Mouse (Mus musculus): ENCODE measurements around the gene Rbpjl. TPM values are rescaled to one million over a fixed set of nuclear protein-coding genes. Genes with fewer than 3 reads are reported as not detected.

Gene Rbpjl
- total RNA-seq, 2 experiments from 2014 or later: not detected

DNA sequence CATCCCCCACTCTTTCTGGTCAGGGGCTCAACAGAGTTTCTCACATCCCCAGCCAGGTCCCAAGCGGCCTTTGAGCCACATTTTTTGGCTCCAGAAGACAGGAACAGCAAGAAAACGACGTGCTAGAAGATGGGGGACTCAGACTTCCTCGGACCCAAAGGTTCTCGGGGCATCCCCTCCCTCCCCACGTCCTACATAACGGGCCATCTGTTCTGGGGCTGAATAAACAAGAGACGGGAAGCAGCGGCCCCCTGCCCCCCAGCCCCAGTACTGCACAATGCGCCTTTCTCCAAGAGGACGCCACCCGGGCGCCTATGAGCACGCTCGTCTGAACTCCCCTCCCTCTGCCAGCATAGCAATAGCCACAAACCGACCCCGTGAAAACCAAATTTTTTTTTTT is 13.9 kb upstream of the Rbpjl start, which contains the start of gene Slpi:
Slpi (minus strand) TSS at position 76 of the 400 bp plus-strand sequence.
- DNase-seq: no peak
- intact Hi-C loops (cut with DNase I): loop anchor here (5.0 kb wide), 1 partner anchor 287 kb away; no protein-coding TSS in a partner anchor

DNA sequence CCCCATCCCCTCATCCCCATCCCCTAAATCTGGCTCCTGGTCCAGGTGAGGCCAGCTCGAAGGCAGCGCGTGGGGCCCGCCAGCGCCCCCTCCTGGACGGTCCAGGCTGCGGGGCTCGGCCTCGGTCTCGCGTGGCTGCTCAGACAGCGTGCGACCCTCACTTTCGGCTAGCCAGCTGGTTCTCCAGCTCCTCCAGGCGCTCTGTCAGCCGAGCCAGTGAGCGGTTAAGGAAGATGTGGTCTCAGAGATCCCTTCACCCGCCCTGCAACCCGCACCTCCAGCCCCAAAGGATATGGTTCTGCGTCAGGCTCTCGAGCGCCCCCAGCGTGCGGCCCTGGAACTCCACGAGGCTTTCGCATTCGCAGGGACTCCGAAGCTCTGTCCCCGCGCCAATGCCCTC is 13.4 kb upstream of the Rbpjl start:
- intact Hi-C loops (cut with DNase I): loop anchor here (5.0 kb wide), 1 partner anchor 287 kb away; no protein-coding TSS in a partner anchor
- DNase-seq: peak; percentile 84 to 91

DNA sequence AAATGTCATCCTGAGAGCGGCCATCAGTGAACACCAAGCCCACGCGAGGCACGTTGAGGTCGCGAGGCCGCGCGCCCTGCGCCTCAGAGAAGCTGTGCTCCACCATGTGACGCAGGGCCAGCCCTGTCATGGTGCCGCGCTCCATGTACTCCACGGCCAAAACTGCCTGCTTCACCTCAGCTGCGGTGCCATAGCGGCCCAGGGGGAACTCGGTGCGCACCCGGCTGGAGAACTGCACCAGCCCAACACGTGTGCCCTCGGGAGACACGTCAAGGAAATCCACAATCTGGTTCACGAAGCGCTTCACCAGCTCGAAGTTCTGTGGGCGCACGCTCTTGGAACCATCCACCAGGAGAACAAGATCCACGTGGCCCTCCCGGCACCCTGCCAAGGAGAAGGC is 9.8 kb upstream of the Rbpjl start:
- intact Hi-C loops (cut with DNase I): no loop called here
- DNase-seq: no peak

- DNase-seq: no peak
Observed at GRCm38 (mm10) chr2:164396076-164396475, 6.9 kb upstream of the Rbpjl start.

DNA sequence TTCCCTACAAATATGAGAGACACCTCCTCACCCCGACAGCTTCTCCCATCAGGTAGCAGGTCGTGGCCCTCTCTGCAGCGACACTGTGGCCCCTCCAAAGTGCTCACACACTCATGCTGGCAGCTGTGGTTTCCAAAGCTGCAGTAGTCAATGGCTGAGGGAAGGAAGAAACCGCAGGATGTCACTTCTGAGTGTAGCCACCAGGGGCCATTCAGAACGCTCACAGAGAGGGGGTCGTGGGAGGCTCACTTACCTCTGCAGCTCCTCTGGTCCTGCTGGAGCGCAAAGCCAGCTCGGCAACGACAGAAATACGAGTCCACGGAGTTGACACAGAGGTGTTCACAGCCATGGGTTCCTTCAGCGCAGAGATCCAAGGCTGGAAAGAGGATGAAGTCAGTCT is 6.0 kb upstream of the Rbpjl start:
- intact Hi-C loops (cut with DNase I): no loop called here
- no peak for DNase-seq

More at GRCm38 (mm10) chr2:164396076-164396475, 6.9 kb upstream of the Rbpjl start:
- intact Hi-C loops (cut with DNase I): no loop called here

DNA sequence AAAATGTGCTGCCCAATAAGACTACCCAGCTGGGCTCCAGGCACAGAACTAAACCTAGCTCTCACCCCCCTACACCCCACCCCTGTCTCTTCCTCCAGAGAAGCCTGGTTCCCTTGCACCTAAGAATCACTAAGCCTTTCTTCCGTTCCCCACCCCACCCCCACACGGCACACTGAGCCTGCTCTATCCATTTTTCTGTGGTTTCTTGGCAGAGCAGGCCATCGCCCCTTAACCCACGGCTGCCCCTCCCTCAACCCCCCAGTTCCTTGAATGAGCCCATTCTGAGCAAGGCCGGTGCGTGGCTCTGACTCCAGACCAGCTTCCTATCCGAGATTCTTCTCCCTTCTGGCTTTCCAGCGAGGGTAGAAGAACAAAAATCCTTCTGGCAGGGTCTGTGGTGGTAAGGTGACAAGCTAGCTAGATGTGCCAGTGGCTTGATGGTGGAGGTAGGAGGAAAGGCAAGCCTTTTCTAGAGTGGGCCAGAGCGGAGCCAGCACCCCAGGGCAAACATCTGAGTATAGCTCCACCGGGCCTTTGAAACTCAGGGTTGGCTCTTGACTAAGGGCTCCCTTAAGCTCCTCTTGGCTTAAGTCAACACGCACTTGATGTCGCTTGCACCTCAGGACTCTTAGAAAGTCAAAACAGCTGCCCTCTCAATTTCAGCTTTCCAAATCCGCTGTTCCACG is 598 bp downstream of the Rbpjl start:
- intact Hi-C loops (cut with DNase I): loop anchor here (10.0 kb wide), 1 partner anchor 269 kb away; no protein-coding TSS in a partner anchor
- no peak for DNase-seq

DNA sequence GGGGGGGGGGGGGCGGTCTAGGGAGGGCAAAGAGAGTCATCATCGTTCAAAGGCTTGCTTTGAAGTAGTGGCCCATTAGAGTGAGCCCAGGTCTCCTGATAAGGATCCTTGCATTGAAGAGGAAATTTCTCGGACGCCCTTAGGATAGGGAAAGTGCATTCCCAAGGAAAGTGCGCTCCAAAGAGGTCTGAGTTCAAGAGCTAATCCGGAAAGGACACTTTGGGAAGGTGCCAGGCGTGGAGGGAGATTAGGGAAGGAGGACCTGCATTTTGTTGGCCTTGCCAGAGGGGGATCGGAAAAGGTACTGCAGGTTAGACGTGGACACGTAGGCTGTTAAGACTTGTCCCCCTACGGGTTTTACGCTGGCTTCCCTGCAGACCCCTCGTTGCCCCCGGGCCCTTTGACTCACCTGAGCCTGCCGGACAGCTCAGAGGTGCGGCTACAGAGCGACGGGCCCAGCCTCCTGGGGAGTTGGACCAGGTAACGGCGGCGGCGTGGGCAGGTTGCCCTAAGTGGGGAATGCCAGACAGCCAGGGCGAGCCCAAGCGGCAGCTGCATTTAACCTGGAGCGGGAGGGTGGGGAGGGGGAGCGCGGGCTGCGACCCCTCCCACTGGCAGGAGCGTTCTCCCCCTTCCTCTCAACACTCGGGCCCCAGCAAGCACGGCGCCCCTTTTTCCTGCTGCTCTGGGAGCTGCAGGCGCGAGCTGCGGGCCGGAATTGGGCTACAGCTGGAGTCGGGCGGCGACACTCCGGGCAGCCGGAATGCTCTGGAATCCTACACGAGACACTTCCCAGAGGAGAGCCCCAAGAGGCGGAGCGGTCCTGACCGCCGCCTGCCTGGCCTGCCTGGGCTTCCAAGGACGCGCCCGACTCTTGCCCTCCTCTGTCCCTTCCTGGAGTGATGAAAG is 1.4 kb downstream of the Rbpjl start:
- intact Hi-C loops (cut with DNase I): loop anchor here (10.0 kb wide), 1 partner anchor 270 kb away; no protein-coding TSS in a partner anchor
- peak; percentile 71 for DNase-seq

- intact Hi-C loops (cut with DNase I): loop anchor here (10.0 kb wide), 1 partner anchor 270 kb away; no protein-coding TSS in a partner anchor
- DNase-seq: no peak
Observed at GRCm38 (mm10) chr2:164405060-164405459, 2.1 kb downstream of the Rbpjl start, which contains the start of gene Matn4. Matn4 (minus strand) TSS chr2:164405160.

GRCm38 (mm10) chr2:164405519-164405918 is 2.6 kb downstream of the Rbpjl start:
- intact Hi-C loops (cut with DNase I): loop anchor here (10.0 kb wide), 1 partner anchor 271 kb away; no protein-coding TSS in a partner anchor
- DNase-seq: no peak

- DNase-seq: peak; percentile 80 to 84
- intact Hi-C loops (cut with DNase I): loop anchor here (2.0 to 10.0 kb wide), 2 partner anchors 273 to 305 kb away; no protein-coding TSS in a partner anchor
Observed at GRCm38 (mm10) chr2:164407708-164408107, 4.8 kb downstream of the Rbpjl start.

DNA sequence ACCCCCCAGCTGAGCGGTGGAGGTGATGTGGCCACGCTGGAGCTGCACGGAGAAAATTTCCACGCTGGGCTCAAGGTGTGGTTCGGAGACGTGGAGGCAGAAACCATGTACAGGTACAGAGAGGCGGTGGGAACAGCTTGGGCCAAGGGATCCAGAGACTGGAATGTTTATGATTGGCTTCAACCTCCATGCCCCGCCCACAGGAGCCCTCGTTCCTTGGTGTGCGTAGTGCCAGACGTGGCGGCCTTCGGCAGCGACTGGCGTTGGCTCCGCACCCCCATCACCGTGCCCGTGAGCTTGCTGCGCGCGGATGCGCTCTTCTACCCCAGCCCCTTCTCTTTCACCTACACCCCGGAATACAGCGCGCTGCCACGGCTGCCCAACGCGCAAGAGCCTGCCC is 11.2 kb downstream of the Rbpjl start:
- no peak for DNase-seq
- intact Hi-C loops (cut with DNase I): no loop called here

DNA sequence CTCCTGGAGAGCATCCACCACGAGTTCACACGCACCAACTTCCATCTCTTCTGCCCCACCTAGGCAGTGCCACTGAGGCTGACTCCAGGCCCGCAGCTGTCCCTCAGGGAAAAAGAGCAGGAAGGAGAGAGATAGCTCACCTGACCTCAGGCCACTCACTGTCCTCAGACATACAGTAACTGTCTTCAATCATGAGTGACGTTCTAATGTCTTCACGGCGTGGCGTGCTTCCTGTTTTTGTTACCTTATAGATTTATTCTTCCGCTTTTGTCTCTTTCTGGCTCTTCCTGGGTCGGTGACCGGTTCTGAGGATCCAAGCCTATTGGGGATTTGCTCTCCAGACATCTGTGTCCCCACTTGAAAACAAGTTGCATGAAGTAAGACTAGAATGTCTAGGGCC is 11.6 kb downstream of the Rbpjl start:
- intact Hi-C loops (cut with DNase I): no loop called here
- no peak for DNase-seq

- intact Hi-C loops (cut with DNase I): loop anchor here (1.0 to 2.0 kb wide), 2 partner anchors 40 to 103 kb away; partner anchors contain the start of gene Sys1
- DNase-seq: peak; percentile 50 to 64
Observed at GRCm38 (mm10) chr2:164417198-164417597, 14.3 kb downstream of the Rbpjl start.

DNA sequence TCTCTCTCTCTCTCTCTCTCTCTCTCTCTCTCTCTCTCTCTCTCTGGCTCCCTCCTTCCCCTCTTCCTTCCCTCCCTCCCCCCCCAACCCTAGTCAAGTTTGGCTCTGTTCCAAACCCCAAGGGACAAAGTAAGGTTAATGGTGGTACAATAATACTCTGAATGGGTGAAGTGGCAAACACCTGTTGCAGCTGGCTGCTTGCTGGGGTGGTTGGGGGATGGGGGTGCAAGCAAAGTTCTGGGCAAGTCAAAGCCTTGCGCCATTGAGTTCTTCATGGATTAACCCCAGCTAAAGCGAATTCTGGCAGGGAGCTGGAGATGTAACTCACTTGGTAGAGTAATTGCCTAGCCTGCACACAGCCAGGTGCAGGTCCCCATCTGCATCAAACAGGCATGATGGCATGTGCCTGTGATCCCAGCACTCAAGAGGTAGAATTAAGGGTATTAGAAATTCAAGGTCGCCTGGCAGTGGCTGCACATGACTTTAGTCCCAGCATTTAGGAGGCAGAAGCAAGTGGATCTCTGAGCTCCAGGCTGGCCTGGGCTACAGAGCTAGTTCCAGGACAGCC is 15.5 kb downstream of the Rbpjl start:
- no peak for DNase-seq
- intact Hi-C loops (cut with DNase I): no loop called here

DNA sequence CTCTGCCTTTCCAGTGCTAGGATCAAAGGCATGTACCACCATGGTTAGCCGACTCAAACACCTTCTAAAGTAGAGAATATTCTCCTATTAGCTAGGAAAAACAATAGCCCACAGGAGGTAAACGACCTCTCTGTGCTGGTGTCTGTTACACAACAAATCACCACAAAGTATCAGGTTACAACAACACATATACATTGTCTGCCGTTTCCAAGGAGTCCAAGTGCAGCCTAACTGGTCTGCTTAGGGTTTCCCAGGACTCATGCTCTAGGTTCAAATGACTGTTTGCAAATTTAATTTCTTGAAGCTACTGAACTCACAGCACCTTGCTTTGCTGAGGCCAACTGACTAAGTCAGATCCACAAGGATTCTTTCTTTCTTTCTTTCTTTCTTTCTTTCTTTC is 16.5 kb downstream of the Rbpjl start:
- DNase-seq: no peak
- intact Hi-C loops (cut with DNase I): no loop called here

GRCm38 (mm10) chr2:164421306-164421705 is 18.4 kb downstream of the Rbpjl start:
- intact Hi-C loops (cut with DNase I): no loop called here

GRCm38 (mm10) chr2:164421979-164422378 is 19.0 kb downstream of the Rbpjl start:
- intact Hi-C loops (cut with DNase I): no loop called here
- DNase-seq: no peak

More at GRCm38 (mm10) chr2:164421306-164421705, 18.4 kb downstream of the Rbpjl start:
- DNase-seq: no peak

DNA sequence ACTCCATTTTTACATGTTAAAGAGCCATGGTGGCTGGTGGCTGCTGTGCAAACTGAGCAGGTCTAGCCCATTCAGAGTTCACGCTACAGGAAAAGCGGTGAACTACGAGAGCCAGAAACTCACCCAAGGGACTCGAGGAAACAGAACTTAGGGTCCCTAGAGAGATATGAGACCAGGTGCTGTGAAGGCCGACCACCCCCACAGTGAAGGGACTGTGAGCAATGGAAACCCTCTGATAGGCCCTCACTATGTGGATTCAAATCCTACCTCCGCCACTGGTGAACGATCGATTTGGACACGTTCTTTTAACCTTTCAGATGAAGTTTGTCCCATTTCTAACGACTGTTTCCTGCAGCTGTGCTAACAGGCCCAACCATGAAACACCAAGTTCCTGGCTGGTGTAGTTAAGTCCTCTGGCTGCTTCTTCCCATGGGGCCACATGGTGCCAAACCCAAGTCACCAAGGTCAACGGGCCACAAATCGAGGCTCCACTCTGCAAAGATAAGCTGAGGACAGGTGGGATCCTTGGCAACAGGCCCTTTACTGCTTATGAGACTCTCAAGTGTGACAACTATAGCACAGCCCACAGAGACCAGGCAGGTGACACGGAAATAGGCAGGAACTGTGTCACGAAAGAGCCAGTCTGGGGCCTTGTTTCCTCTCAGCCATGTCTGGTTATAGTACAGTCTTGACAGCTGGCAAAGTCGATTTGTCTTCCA is 19.9 kb downstream of the Rbpjl start:
- intact Hi-C loops (cut with DNase I): no loop called here
- DNase-seq: no peak

DNA sequence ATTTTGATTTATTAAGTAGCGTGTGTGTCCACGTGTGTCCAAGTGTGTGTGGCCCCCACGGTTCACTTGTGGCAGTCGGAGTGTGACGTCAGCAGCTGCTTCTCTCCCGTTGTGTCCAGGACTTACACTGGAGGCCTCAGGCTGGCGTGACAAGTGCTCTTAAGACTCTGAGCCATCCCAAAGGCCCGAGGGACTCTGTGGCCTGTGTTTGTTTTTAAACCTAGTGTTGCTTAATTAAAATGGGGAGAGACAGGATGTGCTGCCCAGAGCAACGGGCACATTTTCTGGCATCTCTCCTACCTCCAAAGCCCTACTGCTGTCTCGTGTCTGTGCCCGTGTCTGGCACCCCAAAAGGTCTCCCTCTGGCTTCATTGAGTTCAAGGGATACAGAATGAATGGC is 20.5 kb downstream of the Rbpjl start:
- DNase-seq: no peak
- intact Hi-C loops (cut with DNase I): no loop called here

DNA sequence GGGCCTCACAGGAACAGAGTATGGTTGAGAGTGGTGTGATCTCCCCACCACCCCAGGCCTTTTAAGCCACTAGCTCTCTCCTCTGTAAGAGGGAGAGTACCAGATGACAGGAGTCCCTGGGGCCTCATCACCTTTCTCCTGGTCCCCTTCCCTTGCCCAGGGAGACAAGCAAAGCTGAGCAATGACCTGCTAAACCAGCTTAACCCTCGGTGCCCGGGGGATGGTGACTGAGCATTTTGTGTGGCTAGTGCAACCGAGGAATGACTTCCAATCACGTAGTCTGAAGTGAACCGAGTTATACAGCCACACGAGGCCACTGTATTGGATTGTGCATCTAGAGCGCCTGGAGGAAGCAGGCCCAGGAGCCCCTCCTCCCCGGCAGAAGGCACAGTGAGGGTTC is 21.5 kb downstream of the Rbpjl start:
- no peak for DNase-seq
- intact Hi-C loops (cut with DNase I): no loop called here

All from heart, postnatal 14 days (tissue).